Mouse (Mus musculus) spleen, adult 2 months (tissue): ENCODE measurements around the gene Abcc1.

Experiments
- CTCF ChIP-seq: fragments of 200-500 bp; IDR thresholded peaks from 2 replicates; pipeline ENCODE4 v1.5.1; 2011; ENCODE audit warnings: mild to moderate bottlenecking, inconsistent platforms; ENCODE audit not compliant: insufficient read depth, insufficient read length, insufficient replicate concordance; ENCODE audit errors: extremely low read depth
- POLR2A ChIP-seq: fragments of 200-500 bp; IDR thresholded peaks from 2 replicates; pipeline ENCODE4 v1.6.1; 2011; ENCODE audit warnings: low read depth, low read length, inconsistent platforms

- no peak for TF ChIP-seq CTCF
- TF ChIP-seq POLR2A, result no peak
Observed at GRCm38 (mm10) chr16:14381061-14381665, 19.8 kb downstream of the Abcc1 start.
